Mouse (Mus musculus) natural killer cell, adult 2 months (primary cell): Measurements from ENCODE around the gene Gm6899.
A peak's percentile ranks its signal among the peaks of the same experiment; 100 is the strongest.

Experiments
- DNase-seq, 2 experiments: peaks; one replicate each; pipeline ENCODE4 v3.0.0; 2022; ENCODE audit warnings: low spot score in 2 of 2

Gene Gm6899

DNA sequence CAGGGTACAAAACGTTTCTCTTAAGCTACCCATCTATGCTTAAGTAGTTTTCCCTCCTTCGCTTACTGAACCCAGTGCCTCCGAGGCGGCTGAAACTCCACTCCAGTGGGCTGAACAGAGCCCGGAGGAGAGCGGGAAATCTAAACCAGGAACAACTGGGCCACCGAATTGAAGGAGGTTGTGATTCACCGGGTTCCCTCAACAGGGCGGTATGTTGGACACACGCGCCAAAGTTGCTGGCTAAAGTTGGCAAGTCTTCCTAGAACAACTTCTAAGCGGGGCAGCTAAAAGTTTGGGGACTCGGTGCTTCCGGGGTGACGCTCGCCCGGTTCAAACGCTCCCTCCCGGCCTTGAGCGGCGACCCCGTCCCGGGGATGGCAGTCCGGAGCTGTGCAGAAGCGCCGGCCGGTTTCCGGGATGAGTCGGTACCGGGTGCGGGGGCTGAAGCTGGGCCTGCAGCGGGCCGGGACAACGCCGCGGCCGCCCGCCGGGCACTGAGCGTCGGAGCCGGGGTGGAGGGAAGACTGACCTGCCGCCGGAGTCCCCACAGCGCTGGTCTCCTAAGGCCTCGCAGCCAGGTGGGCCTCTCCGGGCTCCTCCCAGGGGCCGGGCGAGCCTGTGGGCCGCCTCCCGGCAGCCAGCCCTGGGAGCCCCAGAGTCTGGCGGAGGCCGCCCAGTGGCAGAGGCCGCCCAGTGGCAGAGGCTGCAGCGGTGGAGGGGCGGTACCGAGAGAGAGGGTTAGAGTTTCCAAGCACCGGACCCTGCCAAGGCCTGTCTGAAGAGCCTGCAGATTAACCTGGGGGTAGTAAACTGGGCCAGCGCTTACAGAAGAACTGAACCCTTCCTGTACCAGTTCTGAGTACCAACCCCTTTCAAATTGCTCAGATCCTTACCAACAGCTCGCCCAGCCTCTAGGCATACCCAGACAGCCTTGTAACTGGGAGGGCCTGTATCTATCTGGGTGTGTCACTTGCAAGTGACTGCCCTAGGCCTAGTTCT lies at the start of gene Gm6899, which contains the start of gene Vrk2:
Gene Gm6899, plus strand, starts transcription at position 181 of the 999 bp plus-strand sequence.
Gene Vrk2, minus strand, starts transcription at position 939 of the 999 bp plus-strand sequence.
- DNase-seq, result peak; percentile 75 to 81

DNA sequence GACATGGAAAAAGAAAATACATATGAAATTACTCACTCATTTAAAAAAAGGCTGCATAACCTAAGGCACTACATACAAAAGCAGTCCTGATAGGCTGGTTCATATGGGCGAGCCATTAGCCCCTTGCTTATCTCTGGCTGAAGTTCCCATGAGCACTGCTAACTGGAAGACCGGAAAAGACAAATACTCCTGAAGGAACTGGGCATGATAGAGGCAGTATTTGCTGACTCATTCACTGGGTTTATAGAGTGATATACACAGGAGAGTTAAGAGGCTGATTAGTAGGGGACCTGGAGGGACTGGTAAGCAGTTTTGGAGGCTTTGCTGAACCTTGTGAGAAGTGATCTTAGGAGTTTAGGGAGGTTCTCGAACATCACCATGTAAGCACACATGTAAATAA lies 41.5 kb upstream of the Gm6899 start:
- no peak for DNase-seq

GRCm38 (mm10) chr11:26585409-26586366 lies 7.4 kb upstream of the Gm6899 start:
- peak in 1 of 2 experiments; percentile 23 for DNase-seq

- peak in 1 of 2 experiments; percentile 23 for DNase-seq
These were observed 6.5 kb upstream of the Gm6899 start for GRCm38 (mm10) chr11:26586367-26587183.

GRCm38 (mm10) chr11:26587184-26587524 lies 5.9 kb upstream of the Gm6899 start:
- no peak for DNase-seq

GRCm38 (mm10) chr11:26592395-26593053 lies 517 bp upstream of the Gm6899 start:
- no peak for DNase-seq

DNA sequence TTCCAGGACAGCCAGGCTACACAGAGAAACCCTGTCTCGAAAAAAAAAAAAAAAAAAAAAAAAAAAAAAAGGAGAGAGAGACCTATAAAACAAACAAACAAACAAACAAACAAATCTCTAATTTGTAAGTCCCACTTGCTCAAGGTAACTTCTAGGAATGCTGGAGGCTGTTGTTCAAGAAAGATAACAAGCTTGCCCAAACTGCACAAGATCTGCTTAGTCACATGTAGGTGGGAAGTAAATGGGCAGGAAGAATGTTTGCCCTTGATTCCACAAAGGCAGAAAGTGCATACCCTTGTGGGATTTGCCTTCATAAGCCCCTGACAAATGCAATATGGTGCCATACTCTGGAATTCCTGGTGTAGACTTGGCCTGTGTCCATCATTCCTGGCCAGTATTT lies 1.4 kb downstream of the Gm6899 start:
- no peak for DNase-seq

- no peak for DNase-seq
These were observed 3.1 kb downstream of the Gm6899 start for GRCm38 (mm10) chr11:26596186-26596585.

DNA sequence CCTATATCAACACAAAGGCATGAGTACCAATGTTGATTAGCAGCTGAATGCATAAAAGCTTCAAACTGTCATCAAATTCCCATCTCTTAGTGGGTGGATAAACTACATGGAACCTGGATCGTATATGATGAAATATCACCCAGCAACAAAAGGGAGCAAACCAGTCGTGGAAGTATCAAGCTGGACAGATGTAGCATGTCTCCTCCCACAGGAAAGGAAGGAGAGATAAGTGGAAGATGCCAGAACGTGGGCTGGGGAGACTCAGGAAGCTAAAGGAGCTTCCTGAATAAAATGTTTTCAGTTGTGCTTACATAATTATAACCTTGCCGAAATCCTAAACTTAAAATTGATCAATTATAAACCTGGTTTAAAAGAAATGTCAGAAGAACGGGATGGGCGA lies 4.1 kb downstream of the Gm6899 start:
- DNase-seq, result no peak

GRCm38 (mm10) chr11:26597761-26598160 lies 4.7 kb downstream of the Gm6899 start:
- no peak for DNase-seq

DNA sequence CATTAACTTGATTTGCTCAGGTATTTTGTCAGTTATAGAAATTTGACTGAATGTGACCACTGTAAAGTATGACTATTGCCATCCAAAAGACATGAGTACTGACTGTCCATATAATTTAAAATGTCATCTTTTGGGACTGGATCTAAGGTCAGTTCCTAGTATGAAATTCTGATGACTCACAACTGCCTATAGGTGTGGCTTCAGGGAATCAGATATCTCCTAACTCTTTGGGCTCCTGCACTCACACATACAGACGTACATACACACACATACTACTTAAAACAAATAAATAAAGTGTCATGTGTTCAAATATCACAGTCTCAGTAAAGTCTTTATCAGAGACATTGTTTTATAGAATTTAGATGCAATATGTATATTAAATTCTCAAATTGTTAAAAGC lies 5.8 kb downstream of the Gm6899 start:
- no peak for DNase-seq

DNA sequence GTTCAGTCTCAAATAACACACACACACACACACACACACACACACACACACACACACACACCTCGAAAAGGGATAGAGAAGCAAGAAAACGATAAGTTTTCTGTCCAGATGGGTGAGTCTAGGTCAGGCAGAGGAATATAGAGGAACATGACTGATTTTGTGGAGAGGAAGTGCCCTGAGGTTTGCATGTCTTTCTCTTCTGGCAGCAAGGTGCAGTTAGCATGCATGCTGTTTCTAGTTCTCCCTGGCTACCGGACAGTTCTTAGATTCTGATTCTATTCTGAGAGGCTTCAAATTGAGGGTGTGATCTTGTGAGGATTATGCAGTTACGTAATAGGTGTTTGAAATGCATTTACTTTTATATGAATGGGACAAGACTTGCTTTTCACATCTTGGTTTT lies 7.7 kb downstream of the Gm6899 start:
- DNase-seq, result no peak

DNA sequence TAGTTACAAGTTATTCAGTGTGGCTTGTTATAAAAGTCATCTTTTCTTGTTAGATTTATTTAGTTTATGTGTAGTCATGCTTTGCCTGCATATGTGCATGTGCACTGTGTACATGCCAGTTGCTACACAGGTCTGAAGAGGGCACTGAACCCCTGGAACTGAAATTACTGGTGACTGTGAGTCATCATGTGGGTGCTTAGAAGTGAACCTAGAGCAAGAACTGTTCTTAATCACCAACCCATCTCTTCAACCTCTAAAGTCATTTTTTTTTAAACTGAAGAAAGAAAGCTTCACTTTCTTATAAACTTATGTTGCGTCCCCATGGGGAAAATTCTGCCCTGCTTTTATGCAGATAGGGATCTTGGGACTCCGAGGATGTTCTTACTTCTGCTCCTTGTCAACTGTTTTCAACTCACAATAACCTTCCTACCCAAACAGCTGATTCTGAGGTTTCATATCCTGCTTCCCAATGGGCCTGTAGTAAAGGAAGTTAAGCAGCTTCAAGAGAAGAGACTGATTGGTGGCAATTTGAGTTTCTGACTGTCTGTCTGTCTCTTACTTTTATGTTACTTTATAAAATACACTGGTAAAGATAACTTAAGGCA lies 8.6 kb downstream of the Gm6899 start:
- no peak for DNase-seq

- DNase-seq, result peak; percentile 25 to 34
These were observed 11.1 kb downstream of the Gm6899 start for GRCm38 (mm10) chr11:26604061-26604655.

- no peak for DNase-seq
These were observed 15.8 kb downstream of the Gm6899 start for GRCm38 (mm10) chr11:26608795-26609194.

DNA sequence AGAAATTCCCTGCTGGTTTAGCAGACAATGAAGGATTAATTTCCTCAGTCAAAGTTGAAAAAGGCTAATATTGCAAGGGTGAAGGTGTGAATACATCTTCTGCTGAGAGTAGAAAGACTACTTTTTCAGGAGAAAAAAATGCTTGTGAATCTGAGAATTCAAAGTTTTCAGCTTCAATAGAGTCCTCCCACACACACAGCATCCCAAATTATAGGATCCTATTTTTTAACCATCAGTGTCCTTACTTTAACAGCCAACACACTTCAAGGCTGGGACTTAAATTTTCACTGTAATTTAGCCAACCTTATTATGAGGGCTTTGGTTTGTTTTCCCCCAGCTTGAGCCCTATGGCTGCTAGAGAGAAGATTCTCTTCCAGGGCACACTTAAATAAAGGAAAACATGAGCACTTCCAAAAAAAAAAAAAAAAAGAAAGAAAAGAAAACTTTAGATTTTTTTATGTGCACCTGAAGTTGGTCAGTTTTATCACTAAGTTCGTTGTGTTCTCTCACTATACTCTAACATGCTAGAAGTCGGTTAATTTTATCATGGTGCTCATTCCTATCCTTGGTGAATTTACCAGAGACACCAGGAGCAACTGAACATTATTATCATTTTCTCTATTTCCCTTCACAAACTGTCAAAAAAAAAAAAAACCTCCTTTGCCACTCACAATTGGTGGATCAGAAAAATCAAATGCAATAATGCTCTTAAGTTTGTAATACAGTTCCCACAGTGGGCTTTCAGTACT lies 25.6 kb downstream of the Gm6899 start:
- no peak for DNase-seq

DNA sequence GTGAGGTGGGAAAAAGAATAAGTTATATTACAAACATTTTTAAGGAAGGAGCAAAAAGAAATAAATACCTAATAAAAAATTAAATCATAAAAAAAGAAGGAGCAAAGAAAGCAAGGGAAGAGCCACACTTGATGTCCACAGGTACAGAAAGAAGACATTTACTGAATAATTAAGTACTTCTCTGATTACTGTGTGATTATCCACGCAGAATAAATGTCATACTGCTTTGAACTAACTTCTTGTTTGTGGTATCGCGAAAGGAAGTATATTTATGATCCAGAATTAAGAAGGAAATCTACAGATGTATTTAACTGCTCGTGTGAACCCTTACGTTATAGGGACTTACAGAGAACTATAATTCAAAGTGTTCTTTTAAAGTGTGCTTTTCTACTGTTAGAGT lies 29.7 kb downstream of the Gm6899 start:
- no peak for DNase-seq

DNA sequence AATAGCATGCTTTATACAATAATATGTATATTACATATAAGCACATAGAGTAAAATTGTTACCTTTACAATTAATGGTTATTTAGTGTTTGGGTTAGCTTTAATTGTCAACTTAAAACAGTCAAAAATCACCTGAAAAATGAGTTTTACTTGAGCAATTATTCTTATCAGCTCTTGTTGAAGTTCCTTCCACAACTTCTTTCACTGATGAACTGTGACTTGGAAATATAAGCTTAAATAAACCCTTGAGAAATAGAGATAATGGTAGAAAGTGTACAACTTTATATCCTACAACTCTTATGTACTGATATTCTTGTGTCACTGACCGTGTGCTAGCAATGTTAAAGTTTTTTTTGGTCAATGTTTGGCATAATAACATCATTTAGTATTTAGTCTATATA lies 43.2 kb downstream of the Gm6899 start:
- no peak for DNase-seq

DNA sequence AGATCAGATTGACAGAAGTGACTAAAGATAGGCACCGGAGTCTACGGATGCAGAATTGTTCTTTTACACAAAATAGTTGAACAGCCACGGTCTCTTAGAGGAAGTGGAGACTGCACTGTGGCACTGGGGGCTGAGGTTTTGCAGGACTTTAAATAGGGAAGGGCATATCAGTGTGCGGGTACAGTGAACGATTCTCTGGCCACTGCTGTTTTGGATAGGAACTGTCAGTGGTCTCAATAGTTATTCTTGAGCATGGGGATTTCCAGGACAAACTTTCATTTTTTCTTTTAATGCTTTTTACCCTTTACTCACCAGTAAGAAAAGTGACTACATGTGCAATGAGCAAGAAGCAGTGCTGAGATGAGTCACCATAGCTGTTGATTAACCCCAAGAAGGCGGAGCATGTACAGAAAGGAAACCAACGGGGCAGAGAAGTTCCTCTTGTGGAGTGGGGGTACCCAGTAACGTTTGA lies 47.3 kb downstream of the Gm6899 start:
- DNase-seq, result peak; percentile 54 to 66
